Mouse (Mus musculus): ENCODE measurements around the gene 4930453N24Rik. TPM values are rescaled to one million over a fixed set of nuclear protein-coding genes. Genes with fewer than 3 reads are reported as not detected.

The 4930453N24Rik gene
- polyA plus RNA-seq, 1 experiment from 2014 or later, result 39.7 TPM

GRCm38 (mm10) chr16:64745089-64745488, 25.9 kb downstream of the 4930453N24Rik start:
- no peaks in the 10 kb centered on the region for H3K9me3 ChIP-seq (ENCODE audit: control insufficient read depth, low read length)
- no peak overlapping the region for H3K9ac ChIP-seq (ENCODE audit: low read depth, low read length)
- no peaks in the 10 kb centered on the region for H3K4me1 ChIP-seq (replicated peaks; ENCODE audit: control insufficient read depth, insufficient read depth, low read length)
- H3K27ac ChIP-seq (ENCODE audit: low read depth, low read length), result no peak overlapping the region
- H3K4me3 ChIP-seq (ENCODE audit: low read depth, low read length), result no peak overlapping the region
- DNase-seq (ENCODE audit: low spot score), result no peak
- WGBS, result 83% methylated on average over 4 of the region's 4 CpGs
- no peak for ATAC-seq (ENCODE audit: low FRiP score)
- no peak overlapping the region for H3K4me2 ChIP-seq (replicated peaks; ENCODE audit: low read depth, low read length)
- H3K36me3 ChIP-seq (ENCODE audit: control insufficient read depth, insufficient read depth, low read length), result no peaks in the 10 kb centered on the region
- no peaks in the 10 kb centered on the region for H3K27me3 ChIP-seq (ENCODE audit: control insufficient read depth, insufficient read depth, low read length)

- Histone ChIP-seq H3K36me3 (ENCODE audit: control insufficient read depth, insufficient read depth, low read length) (no peaks in the 10 kb centered on the region), H3K27me3 (ENCODE audit: control insufficient read depth, insufficient read depth, low read length) (no peaks in the 10 kb centered on the region), H3K4me1 (replicated peaks; ENCODE audit: control insufficient read depth, insufficient read depth, low read length) (no peaks in the 10 kb centered on the region), H3K27ac (ENCODE audit: low read depth, low read length) (no peak overlapping the region), H3K4me3 (ENCODE audit: low read depth, low read length) (no peak overlapping the region), H3K9ac (ENCODE audit: low read depth, low read length) (no peak overlapping the region), H3K4me2 (replicated peaks; ENCODE audit: low read depth, low read length) (no peak overlapping the region), H3K9me3 (ENCODE audit: control insufficient read depth, low read length) (no peaks in the 10 kb centered on the region)
- 88% methylated on average over 5 of the region's 5 CpGs for WGBS
- ATAC-seq (ENCODE audit: low FRiP score) (no peak), DNase-seq (ENCODE audit: low spot score) (no peak)
Measured at GRCm38 (mm10) chr16:64737289-64737688, 33.7 kb downstream of the 4930453N24Rik start.

- Histone ChIP-seq H3K4me2 (replicated peaks; ENCODE audit: low read depth, low read length) (no peak overlapping the region), H3K36me3 (ENCODE audit: control insufficient read depth, insufficient read depth, low read length) (no peaks in the 10 kb centered on the region), H3K27ac (ENCODE audit: low read depth, low read length) (no peak overlapping the region), H3K4me3 (ENCODE audit: low read depth, low read length) (no peak overlapping the region), H3K4me1 (replicated peaks; ENCODE audit: control insufficient read depth, insufficient read depth, low read length) (no peaks in the 10 kb centered on the region), H3K9ac (ENCODE audit: low read depth, low read length) (no peak overlapping the region), H3K27me3 (ENCODE audit: control insufficient read depth, insufficient read depth, low read length) (no peaks in the 10 kb centered on the region), H3K9me3 (ENCODE audit: control insufficient read depth, low read length) (no peaks in the 10 kb centered on the region)
- ATAC-seq (ENCODE audit: low FRiP score) (peak; percentile 84), DNase-seq (ENCODE audit: low spot score) (peak; percentile 70)
- 51% methylated on average over 4 of the region's 4 CpGs for WGBS
Measured at GRCm38 (mm10) chr16:64723273-64724057, 47.5 kb downstream of the 4930453N24Rik start.

- Histone ChIP-seq H3K27ac (ENCODE audit: low read depth, low read length) (no peak overlapping the region), H3K4me3 (ENCODE audit: low read depth, low read length) (no peak overlapping the region), H3K4me1 (replicated peaks; ENCODE audit: control insufficient read depth, insufficient read depth, low read length) (no peaks in the 10 kb centered on the region), H3K36me3 (ENCODE audit: control insufficient read depth, insufficient read depth, low read length) (no peaks in the 10 kb centered on the region), H3K9ac (ENCODE audit: low read depth, low read length) (no peak overlapping the region), H3K9me3 (ENCODE audit: control insufficient read depth, low read length) (no peaks in the 10 kb centered on the region), H3K27me3 (ENCODE audit: control insufficient read depth, insufficient read depth, low read length) (no peaks in the 10 kb centered on the region), H3K4me2 (replicated peaks; ENCODE audit: low read depth, low read length) (no peak overlapping the region)
- 88% methylated on average over 5 of the region's 5 CpGs for WGBS
- DNase-seq (ENCODE audit: low spot score) (no peak), ATAC-seq (ENCODE audit: low FRiP score) (no peak)
Measured at GRCm38 (mm10) chr16:64721542-64721941, 49.4 kb downstream of the 4930453N24Rik start.

GRCm38 (mm10) chr16:64719096-64719495, 51.9 kb downstream of the 4930453N24Rik start:
- Histone ChIP-seq H3K9ac (ENCODE audit: low read depth, low read length) (no peak overlapping the region), H3K36me3 (ENCODE audit: control insufficient read depth, insufficient read depth, low read length) (no peaks in the 10 kb centered on the region), H3K27me3 (ENCODE audit: control insufficient read depth, insufficient read depth, low read length) (no peaks in the 10 kb centered on the region), H3K4me1 (replicated peaks; ENCODE audit: control insufficient read depth, insufficient read depth, low read length) (no peaks in the 10 kb centered on the region), H3K4me2 (replicated peaks; ENCODE audit: low read depth, low read length) (no peak overlapping the region), H3K9me3 (ENCODE audit: control insufficient read depth, low read length) (no peaks in the 10 kb centered on the region), H3K27ac (ENCODE audit: low read depth, low read length) (no peak overlapping the region), H3K4me3 (ENCODE audit: low read depth, low read length) (no peak overlapping the region)
- DNase-seq (ENCODE audit: low spot score), result no peak
- 0 out of 2 replicates have a peak, but pooled peaks have one; percentile 33 for ATAC-seq (ENCODE audit: low FRiP score)
- WGBS, result 69% methylated on average over 7 of the region's 7 CpGs

- ATAC-seq (ENCODE audit: low FRiP score), result no peak
- no peaks in the 10 kb centered on the region for H3K4me1 ChIP-seq (replicated peaks; ENCODE audit: control insufficient read depth, insufficient read depth, low read length)
- no peaks in the 10 kb centered on the region for H3K27me3 ChIP-seq (ENCODE audit: control insufficient read depth, insufficient read depth, low read length)
- 71% methylated on average over 10 of the region's 10 CpGs for WGBS
- H3K36me3 ChIP-seq (ENCODE audit: control insufficient read depth, insufficient read depth, low read length), result no peaks in the 10 kb centered on the region
- no peak for DNase-seq (ENCODE audit: low spot score)
- no peaks in the 10 kb centered on the region for H3K9me3 ChIP-seq (ENCODE audit: control insufficient read depth, low read length)
- no peak overlapping the region for H3K27ac ChIP-seq (ENCODE audit: low read depth, low read length)
- no peak overlapping the region for H3K9ac ChIP-seq (ENCODE audit: low read depth, low read length)
- no peak overlapping the region for H3K4me3 ChIP-seq (ENCODE audit: low read depth, low read length)
- H3K4me2 ChIP-seq (replicated peaks; ENCODE audit: low read depth, low read length), result no peak overlapping the region
Measured at GRCm38 (mm10) chr16:64717814-64718213, 53.1 kb downstream of the 4930453N24Rik start.

- Histone ChIP-seq H3K9ac (ENCODE audit: low read depth, low read length) (no peak overlapping the region), H3K4me3 (ENCODE audit: low read depth, low read length) (no peak overlapping the region), H3K27me3 (ENCODE audit: control insufficient read depth, insufficient read depth, low read length) (no peaks in the 10 kb centered on the region), H3K4me2 (replicated peaks; ENCODE audit: low read depth, low read length) (no peak overlapping the region), H3K9me3 (ENCODE audit: control insufficient read depth, low read length) (no peaks in the 10 kb centered on the region), H3K36me3 (ENCODE audit: control insufficient read depth, insufficient read depth, low read length) (no peaks in the 10 kb centered on the region), H3K27ac (ENCODE audit: low read depth, low read length) (no peak overlapping the region), H3K4me1 (replicated peaks; ENCODE audit: control insufficient read depth, insufficient read depth, low read length) (no peaks in the 10 kb centered on the region)
- WGBS, result 89% methylated on average over 6 of the region's 6 CpGs
- DNase-seq (ENCODE audit: low spot score), result no peak
- no peak for ATAC-seq (ENCODE audit: low FRiP score)
Measured at GRCm38 (mm10) chr16:64711816-64712215, 59.1 kb downstream of the 4930453N24Rik start.

Other genes with a start within 250 kb of the 4930453N24Rik start
- gene Csnka2ip, start 168.8 kb downstream of the 4930453N24Rik start, polyA plus RNA-seq (2014; fragmentation: Nextera tagmentation; extraction: Ambion mirVana), result not detected in 2 replicates
- 7.6 and 9.6 TPM in 2 replicates for gene Zfp654, start 80.5 kb upstream of the 4930453N24Rik start, polyA plus RNA-seq (2014; fragmentation: Nextera tagmentation; extraction: Ambion mirVana)
- gene Cggbp1, start 80.8 kb upstream of the 4930453N24Rik start, polyA plus RNA-seq (2014; fragmentation: Nextera tagmentation; extraction: Ambion mirVana), result 109 and 125 TPM in 2 replicates